Mouse (Mus musculus): Measurements from ENCODE around the gene Gm16442.
"Not testable (repeated sequence)": the region's sequence is repeated elsewhere in the genome, so short reads cannot be mapped to it uniquely, and the experiment has no call there.

Gm16442 gene

GRCm38 (mm10) chr7:20122479-20122878 is at the start of gene Gm16442:
Gene Gm16442 (minus strand): TSS chr7:20122579.
- in situ Hi-C loops (cut with MboI, MseI) = loop anchor here (10.0 kb wide), 1 partner anchor 662 kb away; the partner anchor contains the start of gene Vmn1r113

GRCm38 (mm10) chr7:20168277-20168676 is 45.9 kb upstream of the Gm16442 start, which contains the start of gene Vmn1r94:
Gene Vmn1r94 (minus strand): TSS chr7:20168377.
- in situ Hi-C loops (cut with MboI, MseI) = loop anchor here (25.0 kb wide), 1 partner anchor 669 kb away; the partner anchor contains the start of gene Vmn1r115

- in situ Hi-C loops (cut with MboI, MseI) = loop anchor here (5.0 kb wide), 1 partner anchor 1993 kb away; the partner anchor contains the start of gene Gm10666
These were observed 16.6 kb upstream of the Gm16442 start, which contains the start of gene Vmn1r93 for GRCm38 (mm10) chr7:20138988-20139387. Gene Vmn1r93 (minus strand): TSS chr7:20139088.

- in situ Hi-C loops (cut with MboI, MseI) = not testable (repeated sequence)
These were observed 23.0 kb downstream of the Gm16442 start, which contains the start of gene Vmn1r91 for GRCm38 (mm10) chr7:20099380-20099779. Gene Vmn1r91 (plus strand): TSS chr7:20099680.

GRCm38 (mm10) chr7:20078118-20078517 is 44.3 kb downstream of the Gm16442 start:
- in situ Hi-C loops (cut with MboI, MseI) = not testable (repeated sequence)

Data from T-helper 1 cell (primary cell).